Mouse (Mus musculus): Measurements from ENCODE around the gene E130116L18Rik. TPM values are rescaled to one million over a fixed set of nuclear protein-coding genes. Genes with fewer than 3 reads are reported as not detected.
"Not testable (repeated sequence)": the region's sequence is repeated elsewhere in the genome, so short reads cannot be mapped to it uniquely, and the experiment has no call there.

Gene E130116L18Rik
- not detected for total RNA-seq (2022)

DNA sequence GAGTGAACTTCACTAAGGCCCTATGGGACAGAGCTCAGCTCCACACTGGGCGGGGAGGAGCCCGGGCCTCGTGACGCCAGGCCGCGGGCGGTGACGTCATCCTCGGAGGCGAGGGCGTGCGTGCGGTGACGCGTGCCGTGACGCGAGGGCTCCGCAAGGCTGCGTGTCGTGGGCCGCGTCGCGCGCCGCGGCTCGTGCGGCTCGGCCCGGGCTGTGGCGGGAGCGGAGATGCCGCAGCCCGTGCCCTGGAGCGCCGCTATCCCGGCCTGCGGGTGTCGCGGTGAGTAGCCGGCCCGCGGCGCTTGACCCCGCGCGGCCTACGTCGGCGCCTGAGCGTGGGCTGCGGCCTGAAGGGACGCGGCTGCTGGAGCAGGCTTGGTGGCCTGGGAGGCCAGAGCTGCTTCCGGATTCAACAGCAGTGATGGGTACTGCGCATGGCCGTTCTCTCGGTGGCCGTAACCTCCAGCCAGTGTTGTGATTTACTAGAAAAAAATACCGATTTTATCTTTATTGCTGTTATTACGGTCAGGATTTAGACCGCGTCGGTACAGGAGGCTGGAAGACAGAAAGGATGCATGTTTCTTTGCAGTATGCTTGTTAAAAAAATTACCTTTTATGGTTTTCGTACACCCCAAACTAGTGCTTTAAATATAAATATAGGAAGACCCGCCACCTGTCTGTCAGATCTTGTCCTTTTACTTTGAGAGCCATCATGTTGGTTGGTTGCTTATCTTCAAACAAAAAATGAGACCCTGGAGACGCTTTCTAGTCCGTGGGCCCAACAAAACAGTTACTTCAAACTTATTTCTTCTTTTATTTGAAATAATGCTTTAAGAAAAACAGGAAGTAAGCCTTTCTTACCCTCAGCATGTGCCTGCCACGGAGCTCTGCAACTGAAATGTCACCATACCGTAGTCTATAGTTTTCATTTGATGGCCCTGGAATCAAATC, at the start of gene E130116L18Rik:
E130116L18Rik (minus strand) TSS at position 402 of the 951 bp plus-strand sequence.
- peak; percentile 85 for DNase-seq (ENCODE audit: low spot score in 2 of 2)

DNA sequence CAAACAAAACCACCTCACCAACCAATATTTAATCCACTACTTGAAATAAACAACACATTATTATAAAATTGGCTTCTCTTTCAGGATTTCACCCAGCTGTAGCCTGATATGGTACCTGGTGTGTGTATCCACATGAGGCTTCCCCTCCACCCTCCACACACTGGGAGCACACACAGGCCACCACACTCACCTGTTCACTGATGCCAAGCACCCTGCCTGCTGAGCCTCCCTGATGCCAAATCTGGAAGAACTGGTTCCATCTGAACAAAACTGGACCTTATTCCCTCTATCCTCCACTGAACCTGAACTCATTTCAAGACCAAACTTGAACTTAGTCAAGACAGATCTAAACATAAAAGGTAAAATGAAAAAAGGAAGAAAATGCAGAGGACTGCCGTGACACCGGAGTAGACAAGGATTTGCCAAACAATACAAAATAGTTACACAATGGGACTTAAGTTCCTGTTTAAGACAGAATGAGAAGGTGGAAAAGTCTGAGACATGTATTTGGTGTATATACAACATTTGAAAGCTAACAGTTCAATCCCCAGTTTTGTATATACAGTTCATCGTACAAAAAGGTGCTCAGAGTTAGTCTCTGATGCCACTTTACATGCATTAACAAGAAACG, 45.4 kb upstream of the E130116L18Rik start:
- no peak for DNase-seq (ENCODE audit: low spot score in 2 of 2)

DNA sequence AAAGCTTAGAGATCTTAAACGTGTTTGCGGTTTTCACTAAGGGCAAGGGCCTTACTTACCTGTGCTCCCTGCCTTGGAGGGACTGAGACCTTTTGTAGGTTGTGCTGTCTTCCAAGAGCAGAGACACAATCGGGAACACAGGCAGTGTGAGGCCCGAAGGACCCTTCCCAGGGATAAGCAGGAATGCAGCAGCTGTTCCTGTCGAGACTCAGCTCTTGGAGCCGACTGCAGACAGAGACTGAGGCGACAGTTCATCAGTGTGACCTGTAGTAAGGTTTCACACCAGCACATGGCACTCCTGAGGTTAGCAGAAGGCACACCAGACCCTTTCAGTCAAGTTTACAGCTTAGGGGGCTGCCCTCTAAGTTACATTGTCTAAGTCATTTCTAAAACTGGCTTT, 39.3 kb upstream of the E130116L18Rik start:
- no peak for DNase-seq (ENCODE audit: low spot score in 2 of 2)

DNA sequence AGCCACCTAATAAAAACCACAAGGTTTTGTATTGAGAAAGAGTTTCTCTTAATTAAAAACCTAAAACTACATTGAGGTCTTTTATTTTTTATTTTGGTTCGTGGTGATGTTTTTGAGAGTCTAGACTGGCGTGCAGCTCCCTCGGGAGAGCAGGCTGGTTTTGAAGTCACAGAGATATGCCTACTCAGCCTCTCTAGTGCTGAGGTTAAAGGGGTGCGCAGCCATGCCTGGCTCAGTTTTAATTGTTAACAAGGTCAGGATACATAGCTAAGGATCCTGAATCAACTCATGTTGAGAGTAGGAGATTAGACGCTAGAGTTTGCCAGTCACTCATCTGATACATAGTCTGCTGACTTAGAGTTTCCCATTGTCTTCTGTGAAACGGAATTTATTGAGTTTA, 38.5 kb upstream of the E130116L18Rik start:
- no peak for DNase-seq (ENCODE audit: low spot score in 2 of 2)

DNA sequence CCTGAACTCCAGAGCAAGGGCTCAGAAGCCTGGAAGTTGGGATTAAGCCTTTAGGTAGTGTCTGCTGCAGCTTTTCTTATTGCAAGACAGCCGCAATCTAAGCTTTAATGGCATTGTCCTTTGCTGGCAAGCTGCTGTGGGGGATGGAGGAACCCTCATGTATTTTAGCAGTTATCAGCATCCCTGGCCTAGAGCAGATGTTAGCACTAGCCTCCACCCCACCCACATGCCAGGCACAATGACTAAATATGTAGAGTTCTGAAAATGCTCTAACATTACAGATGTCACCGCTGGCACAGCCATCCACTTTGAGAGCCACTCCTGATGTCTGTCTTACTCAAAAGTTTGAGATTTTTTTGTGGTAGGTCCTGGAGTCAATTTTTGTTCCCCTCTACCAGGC, 33.7 kb upstream of the E130116L18Rik start:
- peak in 1 of 2 experiments; percentile 80 for DNase-seq (ENCODE audit: low spot score in 2 of 2)

DNA sequence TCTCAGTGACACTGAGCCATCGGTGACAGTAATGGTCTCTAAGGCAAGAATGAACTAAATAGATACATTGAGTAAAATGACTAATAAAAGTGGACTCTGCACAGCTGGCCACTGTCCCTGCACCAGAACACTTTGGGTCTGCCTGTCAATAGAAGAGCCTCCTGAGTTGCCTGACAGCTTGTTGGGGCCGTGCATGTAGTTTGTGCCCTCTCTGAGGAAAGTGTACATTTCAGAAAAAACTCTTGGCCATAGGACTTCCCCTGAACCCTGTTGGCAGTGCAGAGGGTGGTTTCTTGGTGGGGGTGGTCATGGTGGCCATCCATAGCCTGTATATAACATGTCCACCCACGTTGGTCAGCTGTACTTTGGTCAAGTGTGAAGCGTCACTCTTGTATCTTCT, 31.5 kb upstream of the E130116L18Rik start:
- DNase-seq (ENCODE audit: low spot score in 2 of 2), result no peak

DNA sequence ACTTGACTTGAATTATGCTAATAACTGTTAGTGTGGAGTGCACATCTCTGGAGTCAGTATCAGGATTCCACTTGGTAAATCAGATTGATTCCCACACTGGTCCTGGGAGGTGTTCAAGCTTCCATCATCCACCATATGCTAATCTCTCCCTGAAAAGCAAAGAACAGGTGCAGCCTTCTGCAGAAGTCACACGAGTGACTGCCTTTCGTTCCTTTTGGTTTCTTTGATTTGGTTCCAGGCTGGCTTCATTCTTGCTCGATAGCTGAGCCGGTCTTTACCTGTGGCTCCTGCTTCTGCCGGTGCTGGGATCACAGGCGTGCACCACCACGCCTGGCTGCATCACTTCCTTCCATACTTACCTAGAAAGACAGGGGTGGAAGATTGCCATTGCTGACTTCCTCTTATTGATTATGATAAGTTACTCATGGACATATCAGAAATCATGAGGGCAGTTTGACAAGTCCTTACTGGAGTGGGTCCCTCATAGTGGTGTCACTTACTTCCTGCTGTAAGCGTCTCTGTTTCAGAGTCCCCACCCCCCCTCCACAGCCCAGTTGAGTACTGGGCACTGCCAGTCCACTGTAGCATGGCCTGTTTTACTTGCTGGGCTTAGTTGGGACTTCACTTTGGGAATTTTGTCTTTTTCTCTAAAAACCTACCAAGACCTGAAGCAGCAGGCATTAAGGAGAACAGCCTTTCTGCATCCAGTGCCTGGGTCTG, 30.0 kb upstream of the E130116L18Rik start:
- no peak for DNase-seq (ENCODE audit: low spot score in 2 of 2)

DNA sequence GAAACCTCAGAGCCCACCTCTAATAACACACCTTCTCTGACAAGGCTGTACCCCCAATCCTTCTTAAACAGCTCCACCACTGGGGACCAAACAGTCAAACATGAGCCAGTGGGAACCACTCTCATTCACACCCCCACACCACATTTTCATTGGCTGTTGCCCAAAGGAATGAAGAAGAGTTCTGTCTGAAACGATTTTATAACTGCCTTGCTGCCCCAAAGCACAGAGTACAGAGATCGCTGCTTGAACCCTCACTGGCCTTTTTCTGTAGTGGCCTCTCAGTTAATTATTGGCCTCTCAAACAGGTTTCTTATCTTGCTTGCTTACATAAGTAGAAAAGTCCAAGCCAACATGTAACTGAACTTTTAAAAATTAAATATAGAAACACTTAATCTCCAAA, 29.5 kb upstream of the E130116L18Rik start:
- DNase-seq (ENCODE audit: low spot score in 2 of 2), result no peak

DNA sequence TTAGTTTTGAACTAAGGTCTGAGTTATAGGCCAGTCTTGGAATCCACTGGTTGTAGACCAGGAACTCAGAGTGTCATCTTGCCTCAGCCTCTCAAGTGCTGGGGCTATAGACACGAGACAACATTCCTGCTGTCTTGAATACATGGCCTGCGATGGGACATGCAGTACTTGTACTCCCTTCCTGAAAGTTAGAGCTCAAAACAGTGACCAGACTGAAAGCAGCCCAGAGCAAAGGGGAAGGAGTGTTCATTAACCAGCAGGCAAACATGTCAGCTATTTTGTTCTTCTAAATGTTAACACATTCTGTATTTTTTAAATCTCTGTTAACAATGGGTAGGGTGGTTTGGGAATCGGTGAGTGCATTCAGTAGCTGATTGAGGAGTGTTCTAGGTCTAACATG, 24.1 kb upstream of the E130116L18Rik start:
- DNase-seq (ENCODE audit: low spot score in 2 of 2), result no peak

DNA sequence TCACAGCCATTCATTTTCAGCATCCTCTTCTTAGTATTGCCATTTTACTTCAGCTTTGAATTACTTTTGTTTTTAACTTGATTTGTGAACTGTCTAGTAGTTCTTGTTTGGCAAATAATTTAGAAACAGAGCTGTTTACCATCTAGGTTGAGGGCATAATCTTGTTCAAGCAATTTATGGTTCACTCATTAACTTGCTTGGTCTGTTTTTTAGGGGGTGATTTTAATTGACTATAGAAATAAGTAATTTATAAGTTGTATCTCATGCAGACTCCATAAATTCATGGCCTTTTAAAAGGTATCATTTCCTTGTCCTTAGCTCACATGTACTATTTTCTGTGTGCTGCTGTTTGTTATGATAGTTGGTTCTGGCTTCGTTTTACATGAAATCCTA, 23.5 kb upstream of the E130116L18Rik start:
- DNase-seq (ENCODE audit: low spot score in 2 of 2), result no peak

DNA sequence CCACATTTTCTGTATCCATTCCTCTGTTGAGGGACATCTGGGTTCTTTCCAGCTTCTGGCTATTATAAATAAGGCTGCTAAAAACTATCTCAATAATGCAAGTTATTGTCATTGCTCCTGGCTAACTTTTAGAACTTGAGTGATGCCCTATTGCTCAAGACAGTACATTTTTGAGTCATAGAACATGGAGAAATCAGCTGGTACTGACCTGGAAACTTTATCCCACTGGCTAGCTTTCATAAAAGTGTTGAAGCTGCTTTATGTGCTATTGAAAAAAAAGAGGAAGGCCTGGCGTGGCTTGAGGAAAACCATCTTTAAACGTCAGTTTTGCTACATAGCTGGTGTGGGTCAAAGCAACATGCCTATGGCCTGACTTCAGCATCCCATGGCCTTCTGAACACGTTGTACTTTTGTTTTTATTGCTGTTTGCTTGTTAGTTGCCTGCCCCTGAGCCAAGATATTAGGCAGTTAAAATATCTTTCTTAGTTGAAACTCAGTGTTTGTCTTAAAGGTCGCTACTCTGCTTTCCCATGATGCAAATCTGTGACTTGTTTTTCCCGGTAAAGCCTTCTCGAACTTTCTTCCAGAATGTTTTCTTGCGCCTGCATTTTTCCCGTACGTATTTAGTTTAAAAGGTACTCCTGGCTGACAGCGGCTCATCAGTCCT, 23.0 kb upstream of the E130116L18Rik start:
- DNase-seq (ENCODE audit: low spot score in 2 of 2), result no peak

DNA sequence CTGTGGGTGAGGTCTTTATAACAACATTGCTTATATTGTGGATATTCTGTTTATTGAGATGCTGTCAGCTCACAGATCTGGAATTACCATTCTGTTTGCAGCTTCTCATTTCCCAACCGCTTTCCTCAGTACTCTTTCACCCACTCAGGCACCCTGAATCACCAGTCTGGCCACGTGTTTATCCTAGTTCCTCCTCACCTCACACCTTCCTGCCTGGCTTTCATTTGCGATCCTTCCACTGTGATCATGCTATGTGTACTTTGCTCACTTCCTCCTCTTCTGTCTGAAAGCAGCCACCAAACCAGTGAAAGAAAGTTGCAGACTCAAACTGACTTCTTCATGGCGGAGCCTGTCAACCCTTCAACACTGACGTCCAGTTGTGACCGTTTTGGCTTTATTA, 20.1 kb upstream of the E130116L18Rik start:
- DNase-seq (ENCODE audit: low spot score in 2 of 2), result no peak

DNA sequence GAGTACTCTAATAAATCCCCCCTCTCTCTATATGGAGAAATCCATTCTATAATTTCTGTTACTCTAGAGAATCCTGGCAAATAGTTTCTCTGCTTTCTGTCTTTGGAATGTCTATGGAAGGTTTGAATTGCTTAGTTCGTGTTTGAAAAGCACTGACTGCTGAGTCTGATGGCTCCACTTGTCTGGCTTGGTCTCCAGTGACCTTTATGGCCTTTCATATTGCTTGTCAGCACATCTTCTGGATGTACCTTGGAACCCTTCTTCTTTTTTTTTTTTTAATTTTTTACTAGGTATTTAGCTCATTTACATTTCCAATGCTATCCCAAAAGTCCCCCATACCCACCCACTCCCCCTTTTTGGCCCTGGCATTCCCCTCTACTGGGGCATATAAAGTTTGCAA, 1.4 kb upstream of the E130116L18Rik start:
- DNase-seq (ENCODE audit: low spot score in 2 of 2), result not testable (repeated sequence)

DNA sequence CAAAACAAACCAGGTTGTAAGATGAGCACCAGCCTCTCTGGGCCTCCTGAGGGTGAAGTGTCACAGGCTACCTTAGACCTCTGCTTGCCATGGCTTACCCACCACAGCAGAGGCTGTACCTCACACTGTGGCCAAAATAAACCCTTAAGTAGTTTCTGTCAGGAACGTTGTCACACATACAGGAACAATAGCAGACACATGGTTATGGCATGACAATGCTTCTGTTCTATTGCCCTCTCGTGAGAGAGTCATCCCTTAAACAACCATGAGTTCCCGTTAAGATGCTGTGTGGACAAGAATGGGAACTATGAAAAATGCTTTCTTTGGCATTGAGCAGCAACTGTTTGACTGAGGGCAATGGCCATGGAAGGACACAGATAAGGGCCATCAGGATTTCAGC, 1.3 kb downstream of the E130116L18Rik start, which contains the start of gene Galnt11:
Galnt11 (plus strand) TSS at position 301 of the 400 bp plus-strand sequence.
- DNase-seq (ENCODE audit: low spot score in 2 of 2), result no peak

DNA sequence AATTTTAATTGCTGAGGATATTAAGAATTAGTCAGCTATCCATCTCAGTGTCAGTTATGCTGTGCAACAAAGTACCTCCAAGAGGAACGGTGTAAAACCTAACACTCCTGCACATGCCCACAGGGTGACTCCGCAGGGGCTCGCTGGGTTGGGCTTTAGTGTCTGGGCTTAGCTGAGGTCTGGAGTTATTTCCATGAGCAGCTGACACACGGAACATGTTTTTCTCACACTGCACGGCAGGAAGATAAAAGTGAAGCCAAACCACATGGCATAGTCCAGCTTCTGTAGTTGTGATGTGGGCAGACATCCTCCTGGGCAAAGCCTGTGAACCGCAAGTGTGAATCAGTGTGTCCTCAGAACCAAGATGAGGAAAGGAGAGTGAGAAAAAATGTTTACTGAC, 7.9 kb downstream of the E130116L18Rik start:
- DNase-seq (ENCODE audit: low spot score in 2 of 2), result peak in 1 of 2 experiments; percentile 18

DNA sequence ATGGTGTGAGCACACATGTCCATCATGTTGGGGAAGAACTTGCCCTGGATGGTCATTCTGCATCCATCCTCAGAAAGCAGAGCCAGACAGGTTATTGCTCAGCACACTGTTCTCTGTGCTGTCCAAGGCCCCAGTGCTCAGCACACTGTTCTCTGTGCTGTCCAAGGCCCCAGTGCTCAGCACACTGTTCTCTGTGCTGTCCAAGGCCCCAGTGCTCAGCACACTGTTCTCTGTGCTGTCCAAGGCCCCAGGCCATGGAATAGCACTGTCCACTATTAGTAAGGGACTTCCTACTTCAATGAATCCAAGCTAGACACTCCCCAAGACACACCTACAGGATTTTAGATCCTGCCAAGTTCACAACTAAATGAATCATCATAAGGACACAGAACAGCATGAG, 9.7 kb downstream of the E130116L18Rik start:
- not testable (repeated sequence) for DNase-seq (ENCODE audit: low spot score in 2 of 2)

DNA sequence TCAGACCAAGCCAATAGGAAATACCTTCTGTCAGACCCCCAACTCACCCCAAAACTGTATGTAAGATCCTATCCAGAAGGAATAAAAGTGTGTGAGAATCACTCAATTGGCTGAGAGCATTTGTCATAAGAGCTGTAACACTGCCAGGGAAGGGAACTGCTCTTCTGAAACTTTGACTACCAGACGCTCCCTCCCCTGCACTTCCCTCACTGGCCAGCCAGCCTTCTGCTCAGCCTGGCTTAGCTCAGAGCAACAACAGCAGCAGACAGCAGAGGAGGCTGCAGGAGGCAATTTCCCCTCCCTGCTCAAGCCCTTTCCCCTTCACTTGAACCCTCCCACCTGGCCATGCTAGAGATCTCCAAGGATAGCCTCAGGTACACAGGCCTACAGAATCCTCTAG, 11.1 kb downstream of the E130116L18Rik start:
- DNase-seq (ENCODE audit: low spot score in 2 of 2), result peak in 1 of 2 experiments; percentile 30

DNA sequence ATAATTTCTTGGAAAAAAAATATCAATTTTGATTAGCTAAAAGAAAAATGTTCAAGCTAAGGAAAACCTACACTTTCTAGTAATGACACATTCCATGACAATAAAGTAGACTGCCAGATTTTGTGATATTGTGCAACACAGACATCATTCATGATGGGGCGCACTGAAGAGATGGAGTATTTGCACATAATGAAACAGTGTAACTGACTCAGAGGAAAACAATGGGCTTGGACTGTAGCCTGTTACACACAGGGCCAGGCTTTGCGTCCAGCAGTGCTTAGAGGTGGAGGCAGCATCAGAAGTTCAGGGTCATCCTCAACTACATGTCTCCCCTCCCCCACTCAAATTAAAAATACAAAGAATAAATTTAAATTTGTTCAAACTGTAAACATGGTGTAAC, 32.4 kb downstream of the E130116L18Rik start:
- DNase-seq (ENCODE audit: low spot score in 2 of 2), result no peak

DNA sequence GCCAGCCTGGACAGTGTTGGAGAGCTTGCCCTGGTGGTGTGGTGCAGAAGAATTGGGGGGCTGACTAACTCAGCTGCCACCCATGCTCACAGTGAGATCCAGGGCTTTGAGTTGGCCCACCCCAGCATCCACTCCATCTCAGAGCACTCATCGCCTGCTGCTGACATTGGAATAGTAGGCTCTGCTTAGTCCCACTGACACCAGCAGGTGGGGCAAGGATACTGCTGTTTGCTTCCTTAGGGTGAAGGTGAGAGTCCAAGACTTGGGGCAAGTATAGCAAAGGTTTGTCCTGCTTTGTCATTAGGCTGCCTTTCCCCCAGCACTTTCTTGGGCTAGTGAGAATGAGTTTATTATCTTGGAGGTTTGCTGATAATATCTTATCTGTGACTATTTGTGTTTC, 34.2 kb downstream of the E130116L18Rik start:
- DNase-seq (ENCODE audit: low spot score in 2 of 2), result no peak

DNA sequence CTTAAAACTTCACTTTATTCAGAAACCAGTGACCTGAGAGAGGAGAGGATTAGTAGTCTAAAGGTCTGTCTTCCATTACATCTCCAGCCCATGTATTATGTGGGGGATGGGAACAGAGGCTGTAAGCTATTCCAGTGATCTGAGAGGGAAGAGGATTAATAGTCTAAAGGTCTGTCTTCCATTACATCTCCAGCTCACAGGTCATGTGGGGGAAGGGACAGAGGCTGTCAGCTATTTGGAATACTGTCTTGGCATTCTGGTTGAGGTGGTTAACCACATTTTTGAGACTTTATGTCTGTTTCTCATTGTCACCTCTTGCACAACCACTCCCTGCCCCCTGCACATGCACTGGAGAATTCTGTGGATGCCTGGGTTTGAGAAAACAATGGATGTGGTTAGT, 35.2 kb downstream of the E130116L18Rik start:
- no peak for DNase-seq (ENCODE audit: low spot score in 2 of 2)

DNA sequence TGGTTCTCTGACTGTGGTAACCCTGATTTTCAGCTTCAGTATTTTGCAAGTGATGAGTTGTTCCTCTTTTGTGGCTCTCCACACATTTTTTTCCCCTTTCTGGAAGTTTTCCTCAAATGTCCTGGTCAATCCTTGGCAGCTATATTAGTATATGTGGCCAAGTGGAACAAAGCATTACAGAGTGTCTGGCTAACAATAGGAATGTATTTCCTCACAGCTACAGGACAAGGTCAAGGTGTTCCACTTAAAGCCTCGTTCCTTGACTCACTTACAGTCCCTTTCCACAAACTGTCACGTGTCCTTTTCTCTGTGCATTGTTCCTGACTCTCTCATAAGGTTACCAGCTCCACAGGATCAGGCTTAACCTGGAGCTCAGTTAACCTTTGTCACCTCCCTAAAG, 38.4 kb downstream of the E130116L18Rik start:
- DNase-seq (ENCODE audit: low spot score in 2 of 2), result no peak
